22 mouse cellular contexts compared by ENCODE assay signal in the genomic region with DNA sequence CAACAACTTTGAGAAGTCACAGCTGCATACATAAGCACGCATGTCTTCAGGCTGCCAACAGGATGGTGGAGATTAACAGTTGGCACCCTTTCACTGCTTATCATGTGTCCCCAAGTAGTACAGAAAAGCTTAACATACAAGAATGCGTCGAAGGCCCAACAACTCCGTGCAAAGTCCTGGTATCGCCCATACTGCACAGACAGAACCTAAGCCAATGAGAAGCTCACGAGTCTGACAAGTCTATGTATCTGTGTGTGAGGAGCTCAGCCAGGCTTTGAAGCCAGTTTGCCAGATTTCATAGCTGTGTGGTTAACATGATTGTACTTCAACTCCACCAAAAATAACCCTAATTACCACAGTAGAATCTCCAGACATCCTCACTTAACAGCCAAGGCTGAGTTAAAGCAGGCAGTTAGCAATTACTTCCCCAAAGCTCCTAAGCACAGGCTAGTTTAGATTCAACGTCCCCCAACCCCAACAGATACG.
DNase-seq lines count a peak whose midpoint lies in the region; ATAC-seq and TF ChIP-seq lines count a peak whose summit lies in the region.
"Had no signal": no experiment of that assay in that cellular context is flagged by ENCODE, and none has a peak within 500 bp of the region (broad histone marks: within the 10 kb centered on the region; RNA-seq: fewer than 3 reads in every experiment).

No protein-coding gene starts in this region.

- peaks cover 44% of the 10 kb centered on the region for H3K4me1 ChIP-seq in forebrain, embryonic 13.5 days
- peaks cover 7% of the 10 kb centered on the region; the same call in 1 of the 2 replicates for H3K4me1 ChIP-seq in forebrain, embryonic 10.5 days
- peaks cover 9% of the 10 kb centered on the region for H3K4me1 ChIP-seq in heart, postnatal 0 days (ENCODE audit: control insufficient read depth, insufficient read depth)

- no peak overlapping the region for H3K9ac ChIP-seq in forebrain, embryonic 13.5 days
- no peak overlapping the region for H3K9ac ChIP-seq in heart, postnatal 0 days (replicated peaks; ENCODE audit: low read depth, low read length)
- H3K9ac ChIP-seq: hindbrain, embryonic 12.5 days; lung, embryonic 15.5 days; midbrain, embryonic 15.5 days had no signal

- TF ChIP-seq CTCF in heart, postnatal 0 days (IDR thresholded peaks at IDR 0.05; ENCODE audit: low read depth), result no peak

- 74% methylated on average over 8 of the region's 8 CpGs for WGBS in forebrain, embryonic 13.5 days
- WGBS in forebrain, embryonic 10.5 days, result 84% methylated on average over 8 of the region's 8 CpGs
- 30% methylated on average over 8 of the region's 8 CpGs for WGBS in heart, postnatal 0 days
- 66% methylated on average over 8 of the region's 8 CpGs for WGBS in macrophage (ENCODE audit: missing documents)

- no peak for DNase-seq in forebrain, embryonic 10.5 days (ENCODE audit: extremely low spot score, low spot score)
- no peak for DNase-seq in heart, postnatal 0 days (ENCODE audit: low spot score)
- DNase-seq in heart, adult 9 months (ENCODE audit: low spot score in 2 of 2), result no peak
- DNase-seq in urinary bladder, postnatal 10 days (ENCODE audit: low spot score), result no peak
- no peak for DNase-seq in cerebellum, postnatal 4 days (ENCODE audit: low spot score in 2 of 2)
- DNase-seq: B cell, adult 2 months; heart, adult 18-20 months; kidney, adult 9 months; retina, postnatal 1 day; thymus, adult 2 months had no signal

- H3K4me3 ChIP-seq in forebrain, embryonic 13.5 days, result no peak overlapping the region
- no peak overlapping the region for H3K4me3 ChIP-seq in forebrain, embryonic 10.5 days
- H3K4me3 ChIP-seq in heart, postnatal 0 days (ENCODE audit: low read depth, low read length), result no peak overlapping the region
- H3K4me3 ChIP-seq in macrophage (ENCODE audit: inconsistent target), result no peak overlapping the region
- H3K4me3 ChIP-seq: erythroblast, embryonic 14.5 days; hindbrain, embryonic 12.5 days; limb, embryonic 10.5 days; lung, embryonic 15.5 days; midbrain, embryonic 15.5 days had no signal

- H3K9me3 ChIP-seq in forebrain, embryonic 13.5 days (replicated peaks), result no peaks in the 10 kb centered on the region
- H3K9me3 ChIP-seq in forebrain, embryonic 10.5 days, result no peaks in the 10 kb centered on the region
- H3K9me3 ChIP-seq in heart, postnatal 0 days (replicated peaks; ENCODE audit: control insufficient read depth, low read length), result no peaks in the 10 kb centered on the region
- H3K9me3 ChIP-seq: hindbrain, embryonic 12.5 days; limb, embryonic 10.5 days; lung, embryonic 15.5 days; midbrain, embryonic 15.5 days had no signal

- H3K27ac ChIP-seq in forebrain, embryonic 13.5 days, result 0 out of 2 replicates have a peak overlapping the region, but pooled peaks have one; percentile 49
- H3K27ac ChIP-seq in forebrain, embryonic 10.5 days, result no peak overlapping the region
- peak overlapping the region; percentile 34; the same call in 1 of the 2 replicates for H3K27ac ChIP-seq in heart, postnatal 0 days (ENCODE audit: low read depth)
- H3K27ac ChIP-seq in macrophage, result peak overlapping the region; percentile 7; the same call in 1 of the 2 replicates
- H3K27ac ChIP-seq: hindbrain, embryonic 12.5 days; limb, embryonic 10.5 days; lung, embryonic 15.5 days; midbrain, embryonic 15.5 days had no signal

- H3K4me2 ChIP-seq in forebrain, embryonic 13.5 days, result no peak overlapping the region
- no peak overlapping the region for H3K4me2 ChIP-seq in heart, postnatal 0 days (ENCODE audit: low read depth, low read length)
- H3K4me2 ChIP-seq: hindbrain, embryonic 12.5 days; liver, embryonic 11.5 days; lung, embryonic 15.5 days; midbrain, embryonic 15.5 days had no signal

- H3K36me3 ChIP-seq in forebrain, embryonic 13.5 days (ENCODE audit: poor library complexity, severe bottlenecking), result no peaks in the 10 kb centered on the region
- no peaks in the 10 kb centered on the region for H3K36me3 ChIP-seq in forebrain, embryonic 10.5 days (replicated peaks)
- H3K36me3 ChIP-seq in heart, postnatal 0 days (replicated peaks; ENCODE audit: control insufficient read depth, insufficient read depth, low read length), result 0 out of 2 replicates have a peak, but pooled peaks cover 3% of the 10 kb centered on the region
- no peaks in the 10 kb centered on the region for H3K36me3 ChIP-seq in macrophage (ENCODE audit: inconsistent target)
- H3K36me3 ChIP-seq: limb, embryonic 10.5 days; lung, embryonic 15.5 days; midbrain, embryonic 15.5 days had no signal

- H3K79me2 ChIP-seq in macrophage (ENCODE audit: inconsistent target), result no peaks in the 10 kb centered on the region

- ATAC-seq in forebrain, embryonic 13.5 days, result peak; percentile 37; the same call in 1 of the 2 replicates
- no peak for ATAC-seq in heart, postnatal 0 days (ENCODE audit: insufficient read depth, low read depth)
- ATAC-seq in common myeloid progenitor, adult 5-6 weeks (replicated peaks; ENCODE audit: low read depth, poor library complexity, severe bottlenecking), result peak; percentile 66
- ATAC-seq: activated CD4-positive, CD25-positive, alpha-beta regulatory T cell, adult 4 months; inflammation-experienced regulatory T-cells, adult 6 months; midbrain, embryonic 15.5 days; Patski had no signal

- H3K27me3 ChIP-seq in forebrain, embryonic 13.5 days, result no peaks in the 10 kb centered on the region
- no peaks in the 10 kb centered on the region for H3K27me3 ChIP-seq in forebrain, embryonic 10.5 days (ENCODE audit: poor library complexity, severe bottlenecking)
- no peaks in the 10 kb centered on the region for H3K27me3 ChIP-seq in heart, postnatal 0 days (ENCODE audit: control insufficient read depth, insufficient read depth, low read length)
- H3K27me3 ChIP-seq: hindbrain, embryonic 12.5 days; lung, embryonic 15.5 days; midbrain, embryonic 15.5 days; Patski had no signal

- TF ChIP-seq EP300 in heart, postnatal 0 days (IDR thresholded peaks at IDR 0.05; ENCODE audit: low read depth), result no peak
